Comparison of ENCODE assay signal across 26 mouse cellular contexts in genomic region chr1:133371431-133371830, GRCm38 (mm10). TPM values are rescaled to one million over a fixed set of nuclear protein-coding genes. Genes with fewer than 3 reads are reported as not detected.
"Had no signal": no experiment of that assay in that cellular context is flagged by ENCODE, and none has a peak within 500 bp of the region (broad histone marks: within the 10 kb centered on the region; RNA-seq: fewer than 3 reads in every experiment).

No protein-coding gene starts in this region.

- DNase-seq: kidney, postnatal 14 days; kidney, postnatal 4 days; layer of hippocampus, adult 9-11 months; lung, embryonic 14.5 days; lung, postnatal 36 days; midbrain, embryonic 14.5 days; retina, postnatal 1 day; right cerebral cortex, postnatal 25 days; spleen, adult 18-20 months; thymus, postnatal 25 days had no signal

- H3K9me3 ChIP-seq: limb, embryonic 10.5 days; limb, embryonic 13.5 days; megakaryocyte, embryonic 14.5 days; neural tube, embryonic 12.5 days; neural tube, embryonic 15.5 days; stomach, embryonic 15.5 days had no signal

- H3K4me3 ChIP-seq: layer of hippocampus, adult 2 months; limb, embryonic 10.5 days; limb, embryonic 13.5 days; megakaryocyte, embryonic 14.5 days; neural tube, embryonic 12.5 days; neural tube, embryonic 15.5 days; stomach, embryonic 15.5 days had no signal

- H3K9ac ChIP-seq: limb, embryonic 13.5 days; liver, embryonic 14.5 days; lung, embryonic 14.5 days; neural tube, embryonic 12.5 days; neural tube, embryonic 15.5 days; stomach, embryonic 15.5 days had no signal

- H3K4me2 ChIP-seq: limb, embryonic 13.5 days; lung, embryonic 14.5 days; midbrain, embryonic 11.5 days; neural tube, embryonic 12.5 days; neural tube, embryonic 15.5 days; stomach, embryonic 15.5 days had no signal

- H3K27me3 ChIP-seq: neural tube, embryonic 12.5 days; neural tube, embryonic 15.5 days; stomach, embryonic 15.5 days had no signal

- H3K27ac ChIP-seq: layer of hippocampus, adult 2 months; limb, embryonic 10.5 days; limb, embryonic 13.5 days; liver, embryonic 14.5 days; neural tube, embryonic 12.5 days; neural tube, embryonic 15.5 days had no signal

- H3K36me3 ChIP-seq: limb, embryonic 10.5 days; limb, embryonic 13.5 days; neural tube, embryonic 12.5 days; neural tube, embryonic 15.5 days; stomach, embryonic 15.5 days had no signal

- ATAC-seq: inflammation-experienced regulatory T-cells, adult 6 months; intestine, embryonic 16.5 days; lung, postnatal 0 days had no signal

RNA-seq across cellular contexts. Expression of gene Etnk2, which starts 8.1 kb away (rescaled TPM):
- polyA plus RNA-seq: inflammation-experienced regulatory T-cells, adult 6 months had no signal

RNA-seq across cellular contexts. Expression of gene Ren1, which starts 21.1 kb away (rescaled TPM):
- total RNA-seq: layer of hippocampus, adult 2 months; layer of hippocampus, postnatal 25 days; left cerebral cortex, adult 18-20 months; left cerebral cortex, postnatal 25 days had no signal
- polyA plus RNA-seq: inflammation-experienced regulatory T-cells, adult 6 months; limb, embryonic 10.5 days; midbrain, embryonic 11.5 days; midbrain, embryonic 14.5 days had no signal

RNA-seq across cellular contexts. Expression of gene Kiss1, which starts 49.8 kb away (rescaled TPM):
- total RNA-seq: layer of hippocampus, adult 2 months; layer of hippocampus, postnatal 25 days; left cerebral cortex, adult 18-20 months had no signal
- polyA plus RNA-seq: inflammation-experienced regulatory T-cells, adult 6 months; intestine, embryonic 16.5 days; kidney, embryonic 16.5 days; limb, embryonic 10.5 days; limb, embryonic 13.5 days; liver, embryonic 14.5 days; midbrain, embryonic 11.5 days; midbrain, embryonic 14.5 days; neural tube, embryonic 12.5 days; neural tube, embryonic 15.5 days; stomach, embryonic 15.5 days had no signal

RNA-seq across cellular contexts. Expression of gene Sox13, which starts 52.7 kb away (rescaled TPM):
- polyA plus RNA-seq: inflammation-experienced regulatory T-cells, adult 6 months had no signal
